Mouse (Mus musculus): ENCODE measurements around the gene Glud1. TPM values are rescaled to one million over a fixed set of nuclear protein-coding genes. Genes with fewer than 3 reads are reported as not detected.

The Glud1 gene
- polyA plus RNA-seq, 1 experiment from 2014 or later, result 87.8 TPM

GRCm38 (mm10) chr14:34343078-34343477 lies 32.6 kb downstream of the Glud1 start:
- WGBS, result 91% methylated on average over 4 of the region's 4 CpGs
- Histone ChIP-seq H3K4me3 (replicated peaks) (no peak overlapping the region), H3K9me3 (no peaks in the 10 kb centered on the region), H3K4me2 (no peak overlapping the region), H3K4me1 (no peaks in the 10 kb centered on the region), H3K27me3 (no peaks in the 10 kb centered on the region), H3K27ac (no peak overlapping the region), H3K9ac (no peak overlapping the region), H3K36me3 (replicated peaks) (peaks cover 54% of the 10 kb centered on the region)
- ATAC-seq (ENCODE audit: low FRiP score), result no peak

GRCm38 (mm10) chr14:34344361-34344760 lies 33.8 kb downstream of the Glud1 start:
- no peak overlapping the region for H3K4me2 ChIP-seq
- 87% methylated on average over 5 of the region's 5 CpGs for WGBS
- H3K27me3 ChIP-seq, result no peaks in the 10 kb centered on the region
- peaks cover 42% of the 10 kb centered on the region for H3K36me3 ChIP-seq (replicated peaks)
- no peaks in the 10 kb centered on the region for H3K9me3 ChIP-seq
- ATAC-seq (ENCODE audit: low FRiP score), result no peak
- no peak overlapping the region for H3K9ac ChIP-seq
- H3K4me1 ChIP-seq, result no peaks in the 10 kb centered on the region
- no peak overlapping the region for H3K4me3 ChIP-seq (replicated peaks)
- H3K27ac ChIP-seq, result no peak overlapping the region

DNA sequence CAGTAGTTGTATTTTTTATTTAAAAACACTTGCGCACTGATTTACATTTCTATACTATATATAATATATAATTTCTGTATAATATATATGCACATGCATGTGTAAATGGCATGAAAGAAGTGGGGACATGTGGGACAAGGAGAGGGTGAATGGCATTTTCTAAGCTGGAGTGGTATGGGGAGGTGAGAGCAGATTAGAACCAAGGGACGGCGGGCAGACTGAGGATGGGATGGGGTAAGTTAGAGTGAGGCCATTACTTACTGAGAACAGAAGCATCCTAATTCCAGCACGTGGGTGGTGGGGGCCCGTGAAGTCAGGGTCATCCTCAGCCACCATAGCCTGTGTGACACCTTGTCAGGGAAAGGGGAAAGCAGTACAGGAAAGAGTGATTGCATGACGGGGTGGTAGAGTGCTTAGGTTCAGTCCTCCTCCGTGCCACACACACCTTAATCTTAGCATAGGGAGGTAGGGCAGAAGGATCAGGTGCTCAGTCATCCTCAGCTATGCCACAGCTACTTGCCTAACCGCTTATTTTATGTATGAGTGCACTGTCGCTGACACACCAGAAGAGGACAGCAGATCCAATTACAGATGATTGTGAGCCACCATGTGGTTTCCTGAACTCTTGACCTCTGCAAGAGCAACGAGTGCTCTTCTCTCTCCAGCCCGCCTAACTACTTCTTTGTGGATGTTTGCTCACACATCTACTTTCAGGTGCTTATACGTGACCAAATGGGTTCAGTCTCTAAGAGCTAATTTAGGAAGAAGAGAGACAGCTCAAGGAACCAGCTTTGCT lies 35.4 kb downstream of the Glud1 start:
- no peaks in the 10 kb centered on the region for H3K9me3 ChIP-seq
- no peak overlapping the region for H3K4me3 ChIP-seq (replicated peaks)
- WGBS, result 63% methylated on average over 12 of the region's 12 CpGs
- no peak overlapping the region for H3K27ac ChIP-seq
- no peak overlapping the region for H3K9ac ChIP-seq
- no peaks in the 10 kb centered on the region for H3K4me1 ChIP-seq
- H3K36me3 ChIP-seq (replicated peaks), result peaks cover 32% of the 10 kb centered on the region
- no peak overlapping the region for H3K4me2 ChIP-seq
- ATAC-seq (ENCODE audit: low FRiP score), result no peak
- no peaks in the 10 kb centered on the region for H3K27me3 ChIP-seq

DNA sequence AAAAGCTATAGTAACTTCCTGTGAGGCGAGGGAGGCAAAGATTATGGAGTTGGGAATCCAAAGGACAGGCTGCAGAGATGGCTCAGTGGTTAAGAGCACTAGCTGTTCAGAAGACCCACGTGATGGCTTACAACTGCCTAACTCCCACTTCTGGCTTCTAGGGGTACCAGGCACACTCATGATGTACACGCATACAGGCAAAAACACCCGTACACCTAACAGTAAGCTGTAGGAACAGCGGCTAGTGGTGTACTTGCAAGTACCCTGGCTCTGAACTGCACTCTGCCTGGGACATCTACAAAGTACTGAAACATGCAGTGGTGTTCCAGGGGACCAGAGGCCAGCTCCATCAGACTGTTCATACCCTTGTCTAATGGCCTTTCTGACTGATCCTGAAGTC lies 36.6 kb downstream of the Glud1 start:
- Histone ChIP-seq H3K9ac (no peak overlapping the region), H3K9me3 (no peaks in the 10 kb centered on the region), H3K4me3 (replicated peaks) (no peak overlapping the region), H3K4me2 (no peak overlapping the region), H3K27me3 (no peaks in the 10 kb centered on the region), H3K4me1 (no peaks in the 10 kb centered on the region), H3K36me3 (replicated peaks) (peaks cover 23% of the 10 kb centered on the region), H3K27ac (no peak overlapping the region)
- WGBS, result 92% methylated on average over 5 of the region's 5 CpGs
- no peak for ATAC-seq (ENCODE audit: low FRiP score)

GRCm38 (mm10) chr14:34348301-34348700 lies 37.8 kb downstream of the Glud1 start:
- 87% methylated on average over 7 of the region's 7 CpGs for WGBS
- Histone ChIP-seq H3K4me1 (no peaks in the 10 kb centered on the region), H3K9ac (no peak overlapping the region), H3K4me3 (replicated peaks) (no peak overlapping the region), H3K36me3 (replicated peaks) (peaks cover 10% of the 10 kb centered on the region), H3K27me3 (no peaks in the 10 kb centered on the region), H3K27ac (no peak overlapping the region), H3K4me2 (no peak overlapping the region), H3K9me3 (no peaks in the 10 kb centered on the region)
- ATAC-seq (ENCODE audit: low FRiP score), result no peak

DNA sequence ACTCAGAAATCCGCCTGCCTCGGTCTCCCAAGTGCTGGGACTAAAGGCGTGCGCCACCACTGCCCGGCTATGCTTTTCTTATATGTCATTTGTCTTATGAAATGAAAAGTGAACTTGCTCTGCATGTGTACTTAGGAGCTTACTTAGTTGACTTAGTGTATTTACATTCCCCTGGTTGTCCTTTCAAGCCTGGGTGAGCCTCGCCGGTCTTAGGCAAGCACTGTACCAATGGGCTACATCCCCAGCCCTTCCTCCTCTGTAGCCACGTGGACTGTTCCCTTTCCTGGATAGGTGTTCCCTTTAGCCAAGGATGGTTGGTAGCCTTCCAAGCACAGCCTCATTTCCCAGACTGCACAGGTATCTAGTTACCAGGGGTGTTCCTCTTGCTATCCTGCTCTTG lies 38.5 kb downstream of the Glud1 start:
- Histone ChIP-seq H3K27ac (no peak overlapping the region), H3K4me3 (replicated peaks) (no peak overlapping the region), H3K36me3 (replicated peaks) (peaks cover 6% of the 10 kb centered on the region), H3K4me1 (no peaks in the 10 kb centered on the region), H3K4me2 (no peak overlapping the region), H3K9me3 (no peaks in the 10 kb centered on the region), H3K27me3 (no peaks in the 10 kb centered on the region), H3K9ac (no peak overlapping the region)
- ATAC-seq (ENCODE audit: low FRiP score), result no peak
- 92% methylated on average over 8 of the region's 8 CpGs for WGBS

DNA sequence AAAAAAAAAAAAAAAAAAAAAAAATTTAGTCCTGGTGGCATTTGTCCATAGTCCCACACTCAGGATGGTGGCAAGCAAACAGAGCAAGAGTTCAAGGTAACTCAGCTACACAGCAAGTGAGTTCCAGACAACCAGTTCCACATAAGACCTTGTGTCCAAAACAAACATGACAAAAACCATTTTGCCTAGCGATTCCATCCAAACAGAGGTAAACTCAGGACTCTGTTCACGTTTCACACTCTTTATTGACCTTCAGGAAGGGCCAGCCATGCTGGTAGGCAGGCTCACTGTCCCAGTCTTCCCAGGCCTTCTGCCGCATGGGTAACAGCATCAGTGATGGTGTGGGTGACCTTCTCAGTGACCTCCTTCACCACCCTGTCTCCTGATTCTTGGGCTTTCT lies 41.1 kb downstream of the Glud1 start:
- H3K4me2 ChIP-seq, result no peak overlapping the region
- H3K9me3 ChIP-seq, result no peaks in the 10 kb centered on the region
- no peaks in the 10 kb centered on the region for H3K4me1 ChIP-seq
- H3K36me3 ChIP-seq (replicated peaks), result no peaks in the 10 kb centered on the region
- H3K27ac ChIP-seq, result no peak overlapping the region
- no peak overlapping the region for H3K9ac ChIP-seq
- WGBS, result 72% methylated on average over 3 of the region's 3 CpGs
- no peaks in the 10 kb centered on the region for H3K27me3 ChIP-seq
- no peak for ATAC-seq (ENCODE audit: low FRiP score)
- H3K4me3 ChIP-seq (replicated peaks), result no peak overlapping the region

DNA sequence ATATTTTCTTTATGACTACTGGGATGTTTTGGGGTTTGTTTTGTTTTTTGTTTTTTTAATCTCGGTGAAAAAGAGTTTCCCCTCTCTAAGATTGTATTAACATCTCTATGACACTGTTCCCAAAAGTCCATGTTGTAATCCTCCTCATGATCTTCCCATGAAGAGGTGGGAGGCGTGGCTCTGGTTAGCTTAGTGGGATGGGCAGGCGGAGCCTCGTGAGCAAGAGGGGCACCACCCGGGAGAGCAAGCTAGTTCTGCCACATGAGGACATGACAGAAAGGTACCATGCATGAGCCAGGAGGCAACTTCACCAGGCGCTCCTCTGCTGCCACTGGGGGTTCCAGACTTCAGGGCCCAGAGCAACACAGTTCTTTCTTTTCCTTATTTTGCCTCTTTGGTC lies 42.0 kb downstream of the Glud1 start:
- no peak overlapping the region for H3K4me2 ChIP-seq
- 72% methylated on average over 6 of the region's 6 CpGs for WGBS
- H3K27me3 ChIP-seq, result 0 out of 2 replicates have a peak, but pooled peaks cover under 1% of the 10 kb centered on the region
- no peak overlapping the region for H3K4me3 ChIP-seq (replicated peaks)
- H3K36me3 ChIP-seq (replicated peaks), result no peaks in the 10 kb centered on the region
- no peak overlapping the region for H3K27ac ChIP-seq
- no peak overlapping the region for H3K9ac ChIP-seq
- no peak for ATAC-seq (ENCODE audit: low FRiP score)
- no peaks in the 10 kb centered on the region for H3K4me1 ChIP-seq
- no peaks in the 10 kb centered on the region for H3K9me3 ChIP-seq

DNA sequence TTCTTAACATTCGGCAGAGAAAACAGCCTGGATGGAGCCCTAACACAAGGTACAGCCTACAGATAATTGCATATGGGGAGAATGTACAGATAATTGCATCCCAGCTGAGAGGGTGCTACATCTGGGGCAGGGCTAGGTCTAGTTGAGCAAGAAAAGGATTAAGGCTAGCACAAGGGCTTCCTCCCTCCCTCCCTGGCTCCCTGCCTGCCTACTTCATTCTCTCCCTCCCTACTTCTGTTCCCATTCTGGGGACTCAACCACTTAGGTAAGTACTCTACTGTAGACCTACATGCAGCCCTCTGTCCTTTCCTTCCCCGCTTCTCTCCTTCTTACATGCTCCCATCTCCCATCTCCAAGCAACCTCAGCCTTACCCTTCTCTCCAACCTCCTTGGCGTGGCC lies 42.8 kb downstream of the Glud1 start:
- no peak overlapping the region for H3K4me2 ChIP-seq
- 84% methylated on average over 3 of the region's 3 CpGs for WGBS
- no peak for ATAC-seq (ENCODE audit: low FRiP score)

GRCm38 (mm10) chr14:34354456-34354855 lies 43.9 kb downstream of the Glud1 start:
- H3K9me3 ChIP-seq, result no peaks in the 10 kb centered on the region
- no peak overlapping the region for H3K4me2 ChIP-seq
- H3K27ac ChIP-seq, result no peak overlapping the region
- H3K4me1 ChIP-seq, result no peaks in the 10 kb centered on the region
- 0 out of 2 replicates have a peak, but pooled peaks cover 5% of the 10 kb centered on the region for H3K27me3 ChIP-seq
- WGBS, result 88% methylated on average over 4 of the region's 4 CpGs
- no peak overlapping the region for H3K4me3 ChIP-seq (replicated peaks)
- no peaks in the 10 kb centered on the region for H3K36me3 ChIP-seq (replicated peaks)
- ATAC-seq (ENCODE audit: low FRiP score), result no peak
- no peak overlapping the region for H3K9ac ChIP-seq

More for the DNA sequence above, 42.8 kb downstream of the Glud1 start:
- Histone ChIP-seq H3K4me3 (replicated peaks) (no peak overlapping the region), H3K27ac (no peak overlapping the region), H3K27me3 (0 out of 2 replicates have a peak, but pooled peaks cover 5% of the 10 kb centered on the region), H3K9ac (no peak overlapping the region), H3K9me3 (no peaks in the 10 kb centered on the region), H3K4me1 (no peaks in the 10 kb centered on the region), H3K36me3 (replicated peaks) (no peaks in the 10 kb centered on the region)

DNA sequence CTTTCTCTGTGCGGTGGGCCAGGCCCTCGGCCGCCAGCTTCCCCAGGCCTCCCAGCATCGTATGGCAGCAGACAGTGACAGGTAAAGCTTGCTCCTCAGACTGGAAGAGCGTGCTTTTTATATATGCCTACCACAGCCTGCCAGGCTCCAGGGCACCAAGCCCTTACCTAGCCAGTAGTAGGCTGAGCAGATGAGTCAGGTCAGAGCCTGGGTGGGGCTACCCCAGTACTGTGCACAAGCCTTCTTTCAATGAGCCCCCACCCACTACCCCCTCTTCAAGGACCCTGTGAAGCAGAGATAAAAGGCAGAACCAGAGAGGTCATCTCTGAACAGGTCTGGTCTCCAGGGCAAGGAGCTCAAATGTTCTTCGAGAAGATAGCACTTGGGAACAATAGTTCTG lies 44.8 kb downstream of the Glud1 start, which contains the start of gene Fam25c:
Gene Fam25c (minus strand): TSS at position 133 of the 400 bp plus-strand sequence.
- no peak for ATAC-seq (ENCODE audit: low FRiP score)
- Histone ChIP-seq H3K36me3 (replicated peaks) (no peaks in the 10 kb centered on the region), H3K4me1 (no peaks in the 10 kb centered on the region), H3K4me2 (no peak within 1 kb of the TSS), H3K27ac (no peak within 1 kb of the TSS), H3K27me3 (0 out of 2 replicates have a peak, but pooled peaks cover 5% of the 10 kb centered on the region), H3K4me3 (replicated peaks) (no peak within 1 kb of the TSS), H3K9me3 (no peaks in the 10 kb centered on the region), H3K9ac (no peak within 1 kb of the TSS)
- 87% methylated on average over 6 of the region's 6 CpGs for WGBS

DNA sequence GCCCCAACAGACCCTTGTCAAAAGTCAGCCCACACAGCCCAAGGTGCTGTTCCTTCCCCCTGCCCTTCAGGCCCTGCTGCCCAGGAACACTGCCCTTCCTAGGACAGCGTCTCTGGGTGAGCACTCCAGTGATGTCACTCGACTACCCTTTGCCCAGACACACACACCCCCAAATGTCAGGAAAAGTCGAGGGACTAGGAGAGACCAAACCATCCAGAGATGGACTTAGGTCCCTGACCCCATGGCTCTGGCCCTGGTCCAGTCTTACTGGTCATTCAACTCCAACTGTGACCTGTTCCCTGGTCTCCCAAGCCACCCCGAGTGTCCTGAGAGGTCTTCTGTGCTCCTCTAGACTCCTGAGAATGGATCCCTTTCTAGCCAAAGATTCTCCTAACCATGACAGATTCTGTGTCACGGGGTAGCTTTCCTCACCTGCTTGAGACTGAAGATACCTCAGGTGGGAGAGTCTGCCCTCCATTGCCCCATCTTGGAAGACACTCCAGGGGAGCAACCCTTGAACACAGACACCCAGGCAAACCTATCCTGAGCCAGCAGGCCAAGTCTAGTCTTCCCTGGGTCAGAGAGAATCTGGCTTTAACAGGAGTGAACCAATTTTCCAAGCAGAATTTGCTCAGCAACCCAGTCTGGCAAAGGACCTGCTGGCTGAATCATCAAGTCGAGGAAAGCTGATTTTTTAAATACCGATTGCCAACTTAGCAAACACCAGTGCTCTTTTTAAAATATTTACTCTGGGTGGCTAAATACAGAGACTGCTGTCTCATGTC lies 47.3 kb downstream of the Glud1 start:
- Histone ChIP-seq H3K9ac (no peak overlapping the region), H3K9me3 (no peaks in the 10 kb centered on the region), H3K4me3 (replicated peaks) (no peak overlapping the region), H3K27me3 (peaks cover 15% of the 10 kb centered on the region; the same call in 1 of the 2 replicates), H3K27ac (no peak overlapping the region), H3K36me3 (replicated peaks) (no peaks in the 10 kb centered on the region), H3K4me1 (no peaks in the 10 kb centered on the region), H3K4me2 (no peak overlapping the region)
- no peak for ATAC-seq (ENCODE audit: low FRiP score)
- WGBS, result 84% methylated on average over 7 of the region's 7 CpGs

Measured in forebrain, embryonic 12.5 days (tissue).